Mouse (Mus musculus) stomach, postnatal 0 days (tissue): ENCODE results near the gene Uvrag. TPM values are rescaled to one million over a fixed set of nuclear protein-coding genes. Genes with fewer than 3 reads are reported as not detected.

ENCODE experiments used
- ATAC-seq: fragments of 200-750 bp; cut with Nextera tagmentation; 2 replicates; pipeline ENCODE4 v1.8.0; 2017; ENCODE audit not compliant: low FRiP score, low TSS enrichment
- DNase-seq: peaks from one replicate; pipeline ENCODE4 v3.0.0-alpha.2; 2016; ENCODE audit warnings: low spot score
- H3K27ac ChIP-seq: fragments of 300-500 bp; sonication (generic); replicated peaks from 2 replicates; pipeline ENCODE4 v1.5.1; 2014; ENCODE audit warnings: mild to moderate bottlenecking, control low read depth
- H3K27me3 ChIP-seq: fragments of 300-500 bp; sonication (generic); 2 replicates; pipeline ENCODE4 v1.6.1; 2014; ENCODE audit warnings: low read length; ENCODE audit not compliant: control insufficient read depth, insufficient read depth
- H3K36me3 ChIP-seq: fragments of 300-500 bp; sonication (generic); 2 replicates; pipeline ENCODE4 v1.6.1; 2014; ENCODE audit warnings: low read length, mixed read lengths; ENCODE audit not compliant: control insufficient read depth, insufficient read depth
- H3K4me1 ChIP-seq: fragments of 300-500 bp; sonication (generic); replicated peaks from 2 replicates; pipeline ENCODE4 v1.6.1; 2014; ENCODE audit warnings: antibody characterized with exemption; ENCODE audit not compliant: control insufficient read depth, insufficient read depth
- H3K4me2 ChIP-seq: fragments of 300-500 bp; sonication (generic); replicated peaks from 2 replicates; pipeline ENCODE4 v1.6.1; 2014; ENCODE audit warnings: low read depth, mild to moderate bottlenecking, control low read depth, moderate library complexity
- H3K4me3 ChIP-seq: fragments of 300-500 bp; sonication (generic); 2 replicates; pipeline ENCODE4 v1.5.1; 2014; ENCODE audit warnings: low read depth, low read length, control low read depth
- H3K9ac ChIP-seq: fragments of 300-500 bp; sonication (generic); 2 replicates; pipeline ENCODE4 v1.6.1; 2014; ENCODE audit warnings: mild to moderate bottlenecking, low read length, control low read depth, mixed read lengths
- H3K9me3 ChIP-seq: fragments of 300-500 bp; sonication (generic); 2 replicates; pipeline ENCODE4 v1.6.1; 2016; ENCODE audit warnings: low read length; ENCODE audit not compliant: control insufficient read depth
- CTCF ChIP-seq: IDR thresholded peaks from 2 replicates; pipeline ENCODE4 v1.5.1; 2016; ENCODE audit warnings: antibody characterized with exemption, low read depth, mild to moderate bottlenecking, moderate library complexity
- EP300 ChIP-seq: optimal IDR thresholded peaks from 2 replicates; pipeline ENCODE3; 2016; ENCODE audit warnings: antibody characterized with exemption
- WGBS: fragments of 180-500 bp; shearing (Covaris S2); extraction: QIAGEN DNeasy Blood & Tissue Kit; methylation state at CpG from one replicate; pipeline ENCODE4 v1.1.7; 2014; 5-methylcytosine and 5-hydroxymethylcytosine counted together
- polyA plus RNA-seq: library from polyadenylated mRNA; unstranded; fragments of >200 nt; fragmentation: Nextera tagmentation; extraction: Ambion mirVana; gene quantifications from 2 replicates; pipeline ENCODE4 v1.2.1, GENCODE M21; 2015

Uvrag gene
- polyA plus RNA-seq, 1 experiment from 2014 or later, result 9.8 TPM

DNA sequence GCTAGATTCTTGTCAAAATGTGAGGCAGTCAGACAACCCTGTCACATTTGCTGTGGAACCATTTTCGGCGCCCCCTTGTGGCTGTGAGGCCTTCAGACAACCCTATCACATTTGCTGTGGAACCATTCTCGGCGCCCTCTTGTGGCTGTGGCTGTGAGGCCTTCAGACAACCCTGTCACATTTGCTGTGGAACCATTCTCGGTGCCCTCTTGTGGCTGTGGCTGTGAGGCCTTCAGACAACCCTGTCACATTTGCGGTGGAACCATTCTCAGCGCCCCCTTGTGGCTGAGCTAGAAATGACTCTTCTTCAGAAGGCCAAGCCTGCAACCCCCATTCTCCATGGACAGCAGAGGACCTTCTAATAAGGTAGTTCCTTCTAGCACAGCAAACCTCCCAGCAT lies 10.4 kb upstream of the Uvrag start:
- Histone ChIP-seq H3K9me3 (no peaks in the 10 kb centered on the region), H3K27ac (0 out of 2 replicates have a peak overlapping the region, but pooled peaks have one; percentile 4), H3K4me3 (no peak overlapping the region), H3K4me1 (peaks cover 5% of the 10 kb centered on the region; the same call in 1 of the 2 replicates), H3K4me2 (no peak overlapping the region), H3K9ac (no peak overlapping the region), H3K27me3 (no peaks in the 10 kb centered on the region), H3K36me3 (no peaks in the 10 kb centered on the region)
- WGBS, result 6% methylated on average over 7 of the region's 7 CpGs
- ATAC-seq, result peak; percentile 80
- peak; percentile 99 for DNase-seq
- TF ChIP-seq EP300, result no peak
- TF ChIP-seq CTCF, result peak; percentile 100

DNA sequence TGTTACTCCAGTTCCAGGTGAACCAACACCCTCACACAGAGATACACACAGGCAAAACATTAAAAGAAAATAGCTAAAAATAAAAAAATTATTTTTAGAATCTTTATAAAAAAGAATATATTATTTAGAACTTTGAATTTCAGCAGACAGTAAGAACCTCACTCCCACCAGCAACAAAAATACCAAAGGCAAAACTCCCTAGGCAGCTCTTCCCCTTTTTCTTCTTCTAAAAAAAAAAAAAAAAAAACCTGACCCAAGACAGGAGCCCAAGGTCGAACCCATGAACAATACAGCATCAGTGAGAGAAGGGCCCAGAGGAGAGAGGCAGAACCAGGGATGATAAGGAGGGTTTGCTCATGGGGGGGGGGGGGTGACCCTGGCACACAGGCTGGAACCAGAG lies 8.1 kb upstream of the Uvrag start:
- H3K4me3 ChIP-seq, result no peak overlapping the region
- H3K36me3 ChIP-seq, result no peaks in the 10 kb centered on the region
- no peaks in the 10 kb centered on the region for H3K9me3 ChIP-seq
- no peak overlapping the region for H3K4me2 ChIP-seq
- H3K9ac ChIP-seq, result no peak overlapping the region
- H3K27me3 ChIP-seq, result no peaks in the 10 kb centered on the region
- no peak for DNase-seq
- no peak overlapping the region for H3K27ac ChIP-seq
- ATAC-seq, result no peak
- H3K4me1 ChIP-seq, result no peaks in the 10 kb centered on the region
- no peak for TF ChIP-seq CTCF
- TF ChIP-seq EP300, result no peak
- 40% methylated on average over 1 of the region's 1 CpGs for WGBS

DNA sequence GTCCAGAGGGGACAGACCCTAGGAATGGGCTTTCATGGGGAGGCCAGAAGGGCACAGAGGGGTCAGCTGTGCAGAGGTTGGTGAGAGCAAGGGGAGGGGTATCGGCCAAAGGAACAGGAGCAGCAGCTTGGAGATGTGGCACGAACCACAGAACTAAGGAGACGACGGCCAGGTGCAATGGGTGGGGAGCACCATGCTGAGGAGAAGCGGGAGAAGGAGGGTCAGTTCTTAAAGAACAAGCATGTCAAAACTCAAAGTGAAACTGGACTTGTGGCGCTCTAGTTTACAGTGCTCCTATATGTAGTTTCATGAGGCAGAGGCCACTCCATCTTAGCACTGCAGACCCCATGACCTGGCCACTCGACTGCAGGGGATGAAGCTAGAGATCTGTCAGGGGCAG lies 6.6 kb upstream of the Uvrag start:
- H3K4me1 ChIP-seq, result no peaks in the 10 kb centered on the region
- 81% methylated on average over 7 of the region's 7 CpGs for WGBS
- no peak for ATAC-seq

DNA sequence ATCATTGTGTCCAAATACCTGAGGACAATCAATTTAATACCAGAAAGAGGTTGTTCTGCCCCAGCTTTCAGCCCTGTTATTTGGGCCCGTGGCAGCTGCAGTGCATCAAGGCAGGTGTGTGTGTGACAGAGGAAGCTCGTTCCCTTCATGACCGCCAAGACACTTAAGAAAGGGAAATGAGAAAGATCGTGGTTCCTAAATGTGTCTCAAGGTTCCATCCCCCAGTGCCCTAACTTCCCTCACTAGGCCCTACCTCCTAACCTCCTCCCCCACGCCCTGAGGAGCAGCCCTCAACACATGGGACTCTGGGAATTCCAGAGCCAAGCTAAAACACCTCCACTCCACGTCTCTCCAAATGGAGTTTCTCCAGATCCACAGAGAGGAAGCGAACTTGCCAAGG lies 6.0 kb upstream of the Uvrag start:
- Histone ChIP-seq H3K4me3 (no peak overlapping the region), H3K36me3 (no peaks in the 10 kb centered on the region), H3K9me3 (no peaks in the 10 kb centered on the region), H3K27ac (no peak overlapping the region), H3K4me1 (no peaks in the 10 kb centered on the region), H3K4me2 (no peak overlapping the region), H3K9ac (no peak overlapping the region), H3K27me3 (no peaks in the 10 kb centered on the region)
- ATAC-seq, result no peak
- TF ChIP-seq CTCF, result no peak
- no peak for TF ChIP-seq EP300
- WGBS, result 48% methylated on average over 7 of the region's 7 CpGs
- DNase-seq, result no peak

More for the DNA sequence above, 6.6 kb upstream of the Uvrag start:
- Histone ChIP-seq H3K27ac (no peak overlapping the region), H3K4me2 (no peak overlapping the region), H3K9me3 (no peaks in the 10 kb centered on the region), H3K27me3 (no peaks in the 10 kb centered on the region), H3K4me3 (no peak overlapping the region), H3K9ac (no peak overlapping the region), H3K36me3 (no peaks in the 10 kb centered on the region)
- TF ChIP-seq CTCF, result no peak
- TF ChIP-seq EP300, result no peak
- no peak for DNase-seq

DNA sequence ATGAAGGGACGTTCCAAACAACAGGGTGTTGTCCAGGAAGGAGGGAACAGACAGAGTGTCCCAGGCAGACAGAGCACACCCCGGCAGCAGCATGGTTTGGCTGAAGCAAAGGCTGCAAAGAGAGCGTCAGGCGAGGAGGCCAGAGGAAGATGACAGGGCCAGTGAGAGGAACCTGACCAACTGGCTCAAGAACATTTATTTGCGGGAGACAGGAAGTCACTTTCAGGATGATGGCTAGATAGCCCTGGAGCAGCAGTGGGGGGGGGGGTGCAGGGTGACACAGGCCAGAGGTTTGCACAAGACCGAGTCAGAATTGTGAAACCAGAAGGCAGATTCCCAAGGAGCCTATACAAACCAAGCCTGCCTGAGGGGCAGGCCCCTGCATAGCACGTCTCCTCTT lies 5.1 kb upstream of the Uvrag start:
- ATAC-seq (no peak), DNase-seq (no peak)
- H3K4me2 ChIP-seq, result no peak overlapping the region
- H3K9me3 ChIP-seq, result no peaks in the 10 kb centered on the region
- H3K27ac ChIP-seq, result no peak overlapping the region
- H3K36me3 ChIP-seq, result no peaks in the 10 kb centered on the region
- TF ChIP-seq CTCF (no peak), EP300 (no peak)
- H3K4me3 ChIP-seq, result no peak overlapping the region
- no peak overlapping the region for H3K9ac ChIP-seq
- WGBS, result 45% methylated on average over 7 of the region's 7 CpGs
- no peaks in the 10 kb centered on the region for H3K27me3 ChIP-seq
- H3K4me1 ChIP-seq, result no peaks in the 10 kb centered on the region

DNA sequence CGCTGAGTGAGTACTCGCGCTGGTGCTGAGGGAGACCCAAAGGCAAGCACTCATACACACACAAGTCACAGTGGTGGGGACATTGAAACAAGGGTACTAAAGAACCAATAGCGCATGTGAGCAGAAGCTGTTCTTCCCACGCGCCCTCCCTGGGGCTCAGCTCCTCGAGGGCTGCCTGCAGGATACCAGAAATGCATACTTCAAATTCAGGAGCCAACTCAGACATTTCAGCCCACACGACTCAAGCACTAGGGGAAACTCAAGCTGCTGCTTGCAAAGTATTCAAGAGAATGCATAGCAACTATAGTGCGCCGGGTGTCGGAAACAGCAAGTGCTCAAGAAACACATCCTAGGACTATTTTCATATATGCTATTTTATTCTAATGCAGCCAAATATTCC lies 3.7 kb upstream of the Uvrag start:
- no peak overlapping the region for H3K4me3 ChIP-seq
- no peak overlapping the region for H3K9ac ChIP-seq
- no peak overlapping the region for H3K4me2 ChIP-seq
- TF ChIP-seq EP300 (no peak), CTCF (no peak)
- H3K4me1 ChIP-seq, result no peaks in the 10 kb centered on the region
- DNase-seq, result no peak
- no peak for ATAC-seq
- 62% methylated on average over 11 of the region's 11 CpGs for WGBS
- H3K36me3 ChIP-seq, result no peaks in the 10 kb centered on the region
- no peaks in the 10 kb centered on the region for H3K27me3 ChIP-seq
- H3K9me3 ChIP-seq, result no peaks in the 10 kb centered on the region
- no peak overlapping the region for H3K27ac ChIP-seq
